Mouse (Mus musculus) lung, adult 2 months (tissue): ENCODE measurements around the gene Cisd1. TPM values are rescaled to one million over a fixed set of nuclear protein-coding genes. Genes with fewer than 3 reads are reported as not detected.
A peak's percentile ranks its signal among the peaks of the same experiment; 100 is the strongest.

Experiments used
- DNase-seq: peaks from one replicate; pipeline ENCODE4 v3.0.0; 2022
- H3K4me1 ChIP-seq: fragments of 200-500 bp; 2 replicates; pipeline ENCODE4 v1.6.1; 2011; ENCODE audit warnings: low read length; ENCODE audit not compliant: control insufficient read depth, insufficient read depth
- H3K4me3 ChIP-seq: fragments of 200-500 bp; replicated peaks from 2 replicates; pipeline ENCODE3; 2011; ENCODE audit warnings: low read depth, mild to moderate bottlenecking, control low read depth, low read length; ENCODE audit errors: extremely low read depth
- CTCF ChIP-seq: fragments of 200-500 bp; IDR thresholded peaks from 2 replicates; pipeline ENCODE4 v1.5.1; 2011; ENCODE audit warnings: mild to moderate bottlenecking, low read length, control low read depth; ENCODE audit not compliant: insufficient read depth
- POLR2A ChIP-seq: fragments of 200-500 bp; IDR thresholded peaks from 2 replicates; pipeline ENCODE4 v1.6.1; 2011; ENCODE audit warnings: low read depth, mild to moderate bottlenecking, control low read depth, low read length, borderline replicate concordance; ENCODE audit errors: extremely low read depth
- WGBS: fragments of 180-500 bp; shearing (Covaris S2); methylation state at CpG from one replicate; pipeline ENCODE4 v1.1.7; 2018; 5-methylcytosine and 5-hydroxymethylcytosine counted together
- polyA plus RNA-seq: library from polyadenylated mRNA; depleted of rRNA; stranded (reverse); fragments of >200 nt; gene quantifications from 2 replicates; pipeline ENCODE4 v1.2.3, GENCODE M21; 2012

Cisd1 gene
- polyA plus RNA-seq, 1 experiment, result 40.6 TPM

GRCm38 (mm10) chr10:71353850-71354249, 9.1 kb upstream of the Cisd1 start:
- WGBS, result 50% methylated on average over 9 of the region's 9 CpGs
- DNase-seq, result no peak
- no peak overlapping the region for H3K4me3 ChIP-seq
- H3K4me1 ChIP-seq, result peaks cover 7% of the 10 kb centered on the region
- no peak for TF ChIP-seq CTCF
- TF ChIP-seq POLR2A, result no peak

GRCm38 (mm10) chr10:71351301-71351700, 6.5 kb upstream of the Cisd1 start:
- Histone ChIP-seq H3K4me1 (peaks cover 11% of the 10 kb centered on the region), H3K4me3 (no peak overlapping the region)
- DNase-seq, result no peak
- TF ChIP-seq CTCF, result no peak
- no peak for TF ChIP-seq POLR2A
- 94% methylated on average over 7 of the region's 7 CpGs for WGBS

- TF ChIP-seq POLR2A, result no peak
- TF ChIP-seq CTCF, result no peak
- Histone ChIP-seq H3K4me3 (peak overlapping the region; percentile 25), H3K4me1 (peaks cover 15% of the 10 kb centered on the region)
- DNase-seq, result no peak
- WGBS, result 36% methylated on average over 1 of the region's 1 CpGs
Measured at GRCm38 (mm10) chr10:71349290-71349689, 4.5 kb upstream of the Cisd1 start.

GRCm38 (mm10) chr10:71348637-71349280, 4.0 kb upstream of the Cisd1 start:
- Histone ChIP-seq H3K4me3 (peak overlapping the region; percentile 80), H3K4me1 (peaks cover 15% of the 10 kb centered on the region)
- WGBS, result 15% methylated on average over 16 of the region's 16 CpGs
- DNase-seq, result no peak
- TF ChIP-seq POLR2A (no peak), CTCF (no peak)

GRCm38 (mm10) chr10:71347964-71348636, 3.3 kb upstream of the Cisd1 start:
- TF ChIP-seq POLR2A (0 out of 2 replicates have a peak, but pooled peaks have one; percentile 7), CTCF (no peak)
- WGBS, result under 1% methylated on average over 48 of the region's 48 CpGs
- H3K4me3 ChIP-seq, result peak overlapping the region; percentile 80
- DNase-seq, result peak; percentile 62
- peaks cover 15% of the 10 kb centered on the region for H3K4me1 ChIP-seq

- peak within 1 kb of the TSS; percentile 80 for H3K4me3 ChIP-seq
- peak; percentile 100 for DNase-seq
- TF ChIP-seq POLR2A (peak; percentile 54; the same call in 1 of the 2 replicates), CTCF (no peak)
- H3K4me1 ChIP-seq, result peaks cover 15% of the 10 kb centered on the region
- WGBS, result 1% methylated on average over 49 of the region's 49 CpGs
Measured at GRCm38 (mm10) chr10:71347509-71347949, 2.8 kb upstream of the Cisd1 start, which contains the start of gene Ipmk. Gene Ipmk (plus strand): TSS chr10:71347763.

- Histone ChIP-seq H3K4me1 (peaks cover 15% of the 10 kb centered on the region), H3K4me3 (peak overlapping the region; percentile 80)
- TF ChIP-seq POLR2A, result no peak
- TF ChIP-seq CTCF, result no peak
- no peak for DNase-seq
- 10% methylated on average over 13 of the region's 13 CpGs for WGBS
Measured at GRCm38 (mm10) chr10:71346722-71347508, 2.2 kb upstream of the Cisd1 start.

GRCm38 (mm10) chr10:71346106-71346505, 1.4 kb upstream of the Cisd1 start:
- no peak for DNase-seq
- no peak for TF ChIP-seq POLR2A
- TF ChIP-seq CTCF, result no peak
- Histone ChIP-seq H3K4me3 (no peak overlapping the region), H3K4me1 (peaks cover 15% of the 10 kb centered on the region)
- WGBS, result 47% methylated on average over 2 of the region's 2 CpGs

GRCm38 (mm10) chr10:71343567-71344265, 1.0 kb downstream of the Cisd1 start:
- WGBS, result 29% methylated on average over 14 of the region's 14 CpGs

GRCm38 (mm10) chr10:71343130-71343529, 1.6 kb downstream of the Cisd1 start:
- no peak overlapping the region for H3K4me3 ChIP-seq
- DNase-seq, result no peak
- 73% methylated on average over 3 of the region's 3 CpGs for WGBS
- TF ChIP-seq CTCF, result no peak
- TF ChIP-seq POLR2A, result no peak
- H3K4me1 ChIP-seq, result peaks cover 5% of the 10 kb centered on the region

More at GRCm38 (mm10) chr10:71343567-71344265, 1.0 kb downstream of the Cisd1 start:
- peaks cover 6% of the 10 kb centered on the region for H3K4me1 ChIP-seq
- TF ChIP-seq CTCF (no peak), POLR2A (no peak)
- no peak overlapping the region for H3K4me3 ChIP-seq
- DNase-seq, result no peak
